Mouse (Mus musculus): Measurements from ENCODE around the gene Morn1.

Gene Morn1

DNA sequence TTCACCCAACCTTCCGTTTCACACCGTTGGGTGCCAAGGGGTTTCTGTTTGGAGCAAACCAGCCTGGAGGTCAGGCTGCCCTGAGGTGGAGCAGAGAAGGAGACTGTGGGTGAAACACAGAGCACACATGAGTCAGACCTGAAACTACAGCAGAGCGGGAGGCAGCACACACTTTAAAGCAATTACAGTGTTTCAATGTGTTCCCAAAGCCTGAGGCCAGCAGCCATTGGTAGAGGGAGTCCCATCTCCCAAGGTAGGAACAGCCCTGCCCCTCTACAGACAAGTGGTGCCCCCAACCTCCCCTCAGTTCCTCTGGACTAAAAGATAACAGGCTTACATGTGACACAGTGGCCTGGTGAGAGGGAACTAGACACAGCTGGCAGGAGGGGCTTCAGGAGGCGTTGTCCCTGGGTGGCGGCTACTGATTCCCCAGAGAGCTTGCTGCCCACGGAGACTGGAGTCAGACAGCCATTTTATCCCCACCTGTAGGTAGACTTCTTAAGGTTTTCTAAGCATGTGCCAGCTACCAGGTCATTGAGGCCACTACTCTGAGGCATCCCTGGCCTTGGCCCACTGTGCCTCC lies 31.1 kb downstream of the Morn1 start:
- DNase-seq (ENCODE audit: extremely low read depth, low read depth) = peak; percentile 81

DNA sequence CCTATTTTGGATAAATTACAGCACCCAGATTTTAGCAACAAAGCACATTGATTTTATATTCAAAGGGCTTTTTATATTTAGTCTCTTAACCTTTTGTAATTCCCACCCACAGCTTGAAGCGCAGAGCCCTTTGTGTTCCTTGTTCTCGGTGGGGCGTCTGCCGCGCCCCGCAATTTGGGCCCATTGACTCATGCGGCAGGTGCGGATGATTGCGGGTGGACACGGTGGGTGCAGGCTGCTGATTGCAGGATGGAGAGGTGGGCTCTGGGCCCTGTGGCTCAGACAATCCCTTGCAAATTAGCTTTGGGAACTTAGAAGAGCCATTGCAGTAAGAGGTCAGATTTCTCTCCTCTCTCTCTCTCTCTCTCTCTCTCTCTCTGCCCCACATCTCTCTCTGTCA lies 31.9 kb downstream of the Morn1 start:
- DNase-seq (ENCODE audit: extremely low read depth, low read depth) = no peak

DNA sequence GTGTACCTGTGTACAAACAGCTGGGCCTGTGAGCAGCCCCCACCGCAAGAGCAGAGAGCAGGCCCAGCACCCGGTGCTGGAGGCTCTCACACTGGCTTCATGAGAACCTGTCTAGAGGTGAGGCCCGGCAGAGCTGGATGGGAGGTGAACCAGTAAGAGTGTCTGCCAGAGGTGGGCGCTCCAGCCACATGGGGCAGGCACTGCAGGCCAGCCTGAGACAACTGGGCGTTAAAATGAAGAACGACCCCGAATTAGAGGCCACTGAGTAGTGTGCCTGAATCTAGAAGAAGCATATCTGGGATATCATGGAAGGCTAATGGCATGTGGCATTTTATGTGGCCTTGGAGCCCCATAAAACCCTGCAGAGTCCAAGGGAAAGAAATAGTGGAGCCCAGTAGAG lies 33.7 kb downstream of the Morn1 start:
- no peak for DNase-seq (ENCODE audit: extremely low read depth, low read depth)

DNA sequence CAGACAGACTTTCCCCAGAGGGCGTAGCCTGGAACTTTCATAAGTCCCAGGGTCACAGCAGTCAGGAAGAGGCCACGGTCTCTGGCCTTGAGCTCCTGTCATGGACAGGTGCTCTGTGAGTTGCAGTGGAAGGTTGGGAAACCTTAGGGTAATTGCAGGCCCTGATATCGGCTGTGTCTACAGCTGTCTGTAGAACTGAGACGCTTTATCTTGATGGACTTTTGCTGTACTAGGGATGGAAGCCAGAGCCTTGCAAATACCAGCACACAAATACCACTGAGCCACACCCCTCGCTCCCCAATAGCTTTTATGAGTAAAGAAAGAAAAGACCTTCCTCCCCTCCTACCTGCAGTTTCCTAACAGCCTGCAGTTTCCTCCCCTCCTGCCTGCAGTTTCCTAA lies 34.2 kb downstream of the Morn1 start:
- DNase-seq (ENCODE audit: extremely low read depth, low read depth) = no peak

DNA sequence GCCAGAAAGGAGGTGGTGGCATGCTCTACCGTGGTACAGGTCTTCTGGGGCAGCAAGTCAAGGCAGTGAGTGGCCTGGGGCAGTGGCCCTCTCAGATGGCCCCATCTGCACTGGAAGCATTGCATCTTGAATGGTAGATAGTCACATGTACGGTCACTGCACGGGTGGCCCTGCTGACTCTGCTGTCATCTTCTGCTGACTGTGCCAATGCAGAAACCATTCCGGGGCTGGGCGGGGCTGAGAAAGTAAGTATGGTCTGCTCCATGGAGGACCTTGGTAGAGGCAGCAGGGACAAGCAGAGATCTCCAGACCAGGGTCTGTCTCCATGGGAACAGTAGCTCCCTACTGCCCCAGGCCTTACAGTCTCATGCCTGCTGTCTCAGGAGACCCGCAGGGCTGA lies 34.8 kb downstream of the Morn1 start:
- DNase-seq (ENCODE audit: extremely low read depth, low read depth) = no peak

DNA sequence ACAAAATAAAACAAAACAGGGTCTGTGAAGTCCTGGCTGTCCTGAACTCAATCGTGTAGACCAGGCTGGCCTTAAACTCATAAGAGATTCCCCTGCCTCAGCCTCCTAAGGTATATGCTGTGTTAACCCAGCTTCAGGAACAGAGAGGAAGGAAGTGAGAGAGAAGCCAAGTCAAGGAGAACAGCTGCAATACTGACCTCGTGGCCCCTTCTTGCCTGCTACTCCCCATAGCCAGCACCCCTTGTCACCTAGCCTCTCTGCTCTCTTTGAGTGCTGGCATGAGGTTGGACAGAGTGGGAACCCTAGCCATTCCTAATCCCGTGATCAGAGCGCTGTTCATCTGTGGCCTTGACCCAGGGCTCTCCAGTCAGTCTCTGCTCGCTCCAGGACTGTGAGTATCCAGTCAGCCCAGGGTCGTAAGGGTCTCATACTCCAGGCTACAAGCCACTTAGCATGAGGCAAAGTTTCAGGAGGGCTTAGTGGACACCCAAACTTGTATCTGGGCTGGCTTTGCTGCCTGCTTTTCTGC lies 35.6 kb downstream of the Morn1 start:
- no peak for DNase-seq (ENCODE audit: extremely low read depth, low read depth)

DNA sequence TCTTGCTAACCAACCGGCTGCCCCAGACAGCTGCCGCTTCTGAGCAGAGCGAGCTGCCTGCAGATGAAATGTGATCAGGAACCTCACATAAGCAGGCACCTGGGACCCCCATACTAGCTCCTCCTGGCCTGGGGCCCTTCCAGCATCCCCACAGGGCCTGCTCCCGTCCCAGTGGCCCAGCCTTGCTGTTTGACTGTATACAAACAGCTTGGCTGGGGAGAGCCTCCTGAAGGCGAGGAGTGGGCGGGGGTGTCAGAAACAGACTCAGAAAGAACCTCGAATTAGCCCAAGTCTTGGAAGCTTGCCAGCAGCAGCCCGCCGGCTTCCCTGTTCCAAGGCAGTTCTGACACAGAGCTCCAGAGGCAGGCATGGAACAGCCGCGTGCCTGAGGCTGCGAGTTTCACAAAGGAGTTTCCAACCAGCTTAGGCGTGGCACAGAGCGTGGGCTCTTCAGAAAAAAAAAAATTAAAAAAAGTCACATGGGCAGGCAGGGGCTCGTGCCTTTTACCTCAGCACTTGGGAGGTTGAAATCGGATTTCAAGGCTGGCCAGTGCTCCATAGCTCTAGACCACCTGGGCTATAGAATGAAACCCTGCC lies 36.2 kb downstream of the Morn1 start:
- DNase-seq (ENCODE audit: extremely low read depth, low read depth) = peak; percentile 7

DNA sequence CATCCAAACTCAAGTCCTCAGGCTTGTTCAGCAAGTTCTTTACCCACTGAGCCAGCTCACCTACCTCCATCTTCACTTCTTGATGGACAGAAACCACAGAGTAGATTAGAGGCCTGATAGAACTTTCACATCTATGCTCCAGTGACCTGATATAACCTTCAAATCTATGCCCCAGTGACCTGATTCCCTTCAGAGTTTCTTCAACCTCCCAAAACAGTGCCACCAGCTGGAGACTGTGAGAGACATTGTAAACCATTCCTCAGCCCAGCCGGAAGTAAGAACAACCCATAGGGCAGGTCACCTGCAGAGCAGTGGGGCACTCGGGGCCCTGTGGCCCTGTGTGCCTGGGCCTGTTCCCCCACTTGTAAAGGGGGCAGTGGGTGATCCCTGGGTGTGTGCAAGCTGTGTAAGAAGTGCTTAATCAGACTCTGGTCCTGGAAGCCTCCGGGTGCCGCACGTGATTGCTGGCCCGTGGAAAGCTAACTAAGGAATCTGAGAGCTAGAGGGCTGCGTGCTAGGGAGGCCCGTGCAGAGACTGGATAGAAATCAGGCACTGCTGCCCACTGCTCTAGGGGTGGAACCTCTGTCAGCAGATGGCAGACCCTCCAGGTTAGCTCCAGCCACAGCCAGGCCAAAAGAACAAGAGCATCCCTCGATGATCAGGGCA lies 37.6 kb downstream of the Morn1 start:
- DNase-seq (ENCODE audit: extremely low read depth, low read depth) = no peak

DNA sequence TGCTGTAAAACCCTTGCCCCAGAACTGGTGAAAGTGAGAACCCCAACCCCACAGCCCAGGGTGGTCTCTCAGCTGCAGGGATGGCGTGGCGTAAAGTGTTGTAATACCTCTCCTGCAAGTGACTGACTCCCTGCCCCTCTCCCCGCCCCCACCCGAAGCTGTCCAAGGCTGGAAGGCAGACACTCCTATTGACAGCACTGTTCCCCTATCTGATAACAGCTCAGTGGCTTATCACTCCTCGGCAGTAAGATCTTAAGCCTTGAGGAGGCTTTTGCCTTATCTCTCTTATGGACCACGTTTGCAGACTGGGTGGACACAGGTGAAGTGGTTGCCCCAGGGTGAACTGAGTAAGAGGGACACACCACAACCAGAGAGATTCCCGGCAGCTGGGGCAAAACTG lies 38.9 kb downstream of the Morn1 start:
- no peak for DNase-seq (ENCODE audit: extremely low read depth, low read depth)

DNA sequence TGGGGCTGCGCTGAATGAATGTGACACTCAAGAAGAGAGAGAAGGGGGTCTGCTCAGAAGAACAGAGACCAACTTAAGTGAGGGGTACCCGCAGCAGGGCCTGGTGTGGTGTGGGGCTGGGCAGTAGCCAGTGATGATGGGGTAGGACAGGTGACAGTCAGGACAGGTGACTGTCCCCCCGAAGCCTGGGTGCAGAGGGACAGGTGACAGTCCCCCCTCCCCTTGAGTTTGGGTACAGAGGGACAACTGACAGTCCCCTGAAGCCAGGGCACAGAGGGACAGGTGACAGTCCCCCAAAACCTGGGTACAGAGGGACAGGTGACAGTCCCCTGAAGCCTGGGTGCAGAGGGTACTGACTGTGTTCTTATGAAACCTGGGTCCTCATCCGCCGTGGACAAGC lies 39.8 kb downstream of the Morn1 start:
- no peak for DNase-seq (ENCODE audit: extremely low read depth, low read depth)

DNA sequence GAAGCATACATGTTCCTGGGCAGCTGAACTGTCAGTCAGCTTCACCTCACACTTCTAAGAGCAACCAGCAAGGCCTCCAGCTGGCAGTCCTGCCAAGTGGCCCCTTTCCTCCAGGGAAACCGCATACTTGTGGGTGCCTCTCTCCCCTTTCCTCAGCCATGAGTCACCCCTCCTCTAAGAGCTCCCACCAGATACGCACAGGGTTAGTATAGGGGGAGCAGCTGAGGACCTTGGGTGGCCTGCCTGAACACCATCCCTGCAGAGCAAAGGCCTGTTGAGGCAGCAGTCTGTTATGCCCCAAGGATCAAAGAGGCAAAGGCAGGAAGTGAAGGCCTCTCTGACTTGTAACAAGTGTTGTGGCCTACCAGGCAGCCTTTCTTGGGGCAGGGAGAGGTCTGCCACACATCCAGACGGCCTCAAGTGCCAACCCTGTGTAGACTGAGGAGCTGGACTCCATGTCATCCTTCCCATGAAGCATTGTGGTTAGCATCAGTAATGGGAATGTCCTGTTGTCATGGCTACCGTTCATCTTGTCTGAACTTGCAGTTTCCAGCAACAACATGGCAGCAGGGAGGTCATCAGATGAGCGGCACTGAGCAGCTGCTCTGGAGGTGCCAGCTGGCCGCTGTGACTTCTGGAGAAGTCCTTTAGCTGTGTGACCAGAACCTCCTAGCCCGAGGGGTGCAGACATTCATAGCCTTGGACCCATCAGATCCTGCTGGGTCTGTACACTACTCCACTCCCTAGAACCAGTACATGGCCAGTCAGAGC lies 40.4 kb downstream of the Morn1 start:
- no peak for DNase-seq (ENCODE audit: extremely low read depth, low read depth)

DNA sequence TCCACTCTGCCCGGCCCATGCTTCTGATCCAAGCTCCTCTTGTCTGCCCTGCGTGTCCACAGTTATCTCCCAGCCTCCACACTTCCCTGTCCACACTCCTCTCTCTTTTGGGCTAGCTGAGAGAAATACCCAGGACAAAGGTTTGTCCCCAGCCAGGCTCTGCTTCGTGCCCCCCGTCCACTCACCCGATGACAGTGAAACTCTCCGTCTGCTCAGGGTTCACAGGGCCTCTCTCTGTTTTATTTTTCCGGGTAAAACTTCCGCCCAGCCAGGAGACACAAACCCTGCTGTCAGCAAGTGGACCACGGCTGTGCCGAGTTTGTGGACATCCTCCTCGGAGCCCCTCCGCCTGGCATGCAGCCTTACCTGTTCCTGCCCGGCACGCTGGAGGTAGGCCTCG lies 42.0 kb downstream of the Morn1 start:
- DNase-seq (ENCODE audit: extremely low read depth, low read depth) = no peak

DNA sequence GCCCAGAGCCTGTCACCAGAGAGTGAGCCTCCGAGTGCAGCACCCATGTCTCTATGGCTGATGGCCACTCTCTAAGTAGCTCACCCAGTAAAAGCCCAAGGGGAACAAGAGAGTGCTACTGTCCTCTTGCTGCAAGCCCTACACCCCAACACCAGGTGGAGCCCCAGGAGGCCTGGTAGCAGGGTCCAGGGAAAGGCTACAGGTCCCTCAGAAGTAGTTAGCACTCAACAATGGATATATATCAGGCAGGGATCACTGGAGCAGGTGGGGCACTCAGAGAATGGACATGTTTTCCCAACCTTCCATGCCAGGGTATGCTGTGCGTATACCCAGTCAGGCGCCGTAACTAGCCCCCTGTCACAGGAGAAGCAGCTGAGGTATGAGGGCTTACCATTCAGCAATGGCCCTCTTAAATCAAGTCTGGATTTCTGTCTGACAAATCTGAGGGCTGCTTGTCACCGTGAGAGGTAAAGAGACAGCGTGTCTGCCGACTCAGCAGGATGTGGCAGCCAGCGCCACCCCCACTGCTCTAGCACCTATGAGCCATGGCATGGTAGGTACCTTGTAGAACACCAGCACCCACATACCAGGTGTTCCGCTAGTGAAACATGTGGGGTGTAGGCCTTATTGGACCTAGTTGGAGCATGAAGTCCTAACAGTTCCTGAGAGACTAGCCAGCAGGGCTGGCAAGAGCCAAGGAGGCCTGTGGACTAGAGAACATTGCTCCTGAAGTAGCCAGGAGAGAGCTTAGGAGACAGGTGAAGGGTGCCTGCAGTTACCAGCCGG lies 42.9 kb downstream of the Morn1 start:
- DNase-seq (ENCODE audit: extremely low read depth, low read depth) = no peak

DNA sequence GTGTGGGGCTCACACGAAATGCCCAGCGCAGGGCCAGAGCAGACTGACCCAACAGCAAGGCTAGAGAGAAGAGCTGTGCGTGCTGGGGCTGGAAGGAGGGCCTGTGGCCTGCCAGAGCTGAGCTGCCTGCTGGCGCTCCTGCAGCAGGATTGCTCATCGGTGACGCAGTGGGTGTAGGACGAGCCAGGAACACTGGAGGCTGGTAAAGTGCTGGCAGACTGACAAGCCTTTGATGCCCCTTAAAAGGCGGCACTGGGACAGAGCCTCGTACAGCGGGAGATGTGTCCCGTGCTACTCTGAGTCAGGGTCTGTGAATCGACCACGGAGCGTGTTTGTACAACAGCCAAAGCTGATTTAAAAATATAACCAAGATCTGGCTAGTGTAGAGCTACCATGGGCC lies 43.6 kb downstream of the Morn1 start:
- DNase-seq (ENCODE audit: extremely low read depth, low read depth) = no peak

DNA sequence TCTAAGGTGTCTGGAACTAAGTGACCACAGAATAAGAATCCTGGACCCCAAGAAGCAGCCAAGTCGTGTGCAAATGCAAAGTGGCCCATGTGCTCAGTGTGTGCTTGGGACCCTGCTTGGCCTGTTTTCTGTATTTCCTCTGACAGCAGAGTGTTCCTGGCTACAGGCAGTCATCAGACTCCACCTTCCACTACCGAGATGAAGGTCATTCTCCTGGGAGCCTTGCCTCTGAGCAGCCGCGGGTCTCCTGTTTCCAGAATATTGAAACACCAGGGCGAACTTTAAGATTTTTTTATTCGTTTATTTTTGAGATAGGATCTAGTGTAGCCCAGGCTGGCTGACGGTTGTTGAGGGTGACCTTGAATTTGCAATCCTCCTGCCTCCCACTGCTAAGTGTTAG lies 44.2 kb downstream of the Morn1 start:
- DNase-seq (ENCODE audit: extremely low read depth, low read depth) = no peak

DNA sequence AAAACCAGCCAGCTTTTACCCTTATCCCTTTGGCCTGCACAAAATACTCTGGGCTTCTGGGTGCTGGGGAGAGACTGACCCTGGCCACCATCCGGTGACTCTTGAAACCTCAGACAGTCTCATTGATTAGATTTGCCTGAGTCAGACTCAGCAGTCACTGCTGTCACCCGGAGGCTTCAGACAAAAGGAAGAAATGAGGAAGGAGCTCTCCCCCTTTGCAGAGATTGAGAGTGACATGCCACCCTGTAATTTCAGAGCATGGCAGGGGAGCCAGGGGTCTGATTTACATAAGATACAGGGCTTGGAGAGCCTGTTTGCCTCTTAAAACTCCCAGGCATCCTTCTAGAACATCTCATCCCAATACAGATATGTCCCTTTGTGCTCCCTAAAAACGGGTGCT lies 46.8 kb downstream of the Morn1 start:
- no peak for DNase-seq (ENCODE audit: extremely low read depth, low read depth)

DNA sequence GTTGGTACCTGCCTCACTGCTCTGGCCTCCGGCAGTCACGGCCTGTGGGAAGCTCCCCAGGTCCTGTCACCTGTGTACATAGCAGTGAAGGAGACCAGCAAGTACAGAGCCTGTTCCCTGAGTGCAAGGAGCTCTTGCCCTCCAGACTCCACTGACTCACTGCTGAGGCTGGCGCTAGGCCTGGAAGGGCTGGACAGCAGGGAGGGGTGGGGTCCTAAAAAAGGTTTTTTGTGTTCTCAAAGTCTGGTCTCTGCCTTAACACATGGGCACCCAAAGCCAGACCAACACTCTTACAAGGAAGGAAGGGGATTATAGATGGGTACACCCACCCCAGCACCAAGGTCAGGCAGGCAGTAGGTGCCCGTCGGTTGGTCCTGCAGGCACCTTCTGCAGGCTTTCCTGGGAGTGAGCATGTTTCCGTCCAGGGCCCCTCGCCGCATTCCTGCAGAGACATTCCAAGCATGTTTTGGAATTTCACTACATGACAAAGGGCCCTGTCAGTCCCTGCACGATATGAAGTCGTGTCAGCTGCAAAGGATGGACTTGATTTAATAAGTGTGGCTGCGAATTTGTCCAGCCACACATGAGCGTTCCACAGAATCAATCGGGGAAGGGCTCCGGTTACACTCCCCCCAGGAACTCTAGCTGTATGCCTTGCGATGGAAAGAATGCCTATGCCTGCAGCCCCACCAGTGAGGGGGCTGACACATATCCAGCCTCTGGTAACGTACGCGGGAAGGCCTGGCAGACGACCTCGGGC lies 47.5 kb downstream of the Morn1 start:
- DNase-seq (ENCODE audit: extremely low read depth, low read depth) = no peak

DNA sequence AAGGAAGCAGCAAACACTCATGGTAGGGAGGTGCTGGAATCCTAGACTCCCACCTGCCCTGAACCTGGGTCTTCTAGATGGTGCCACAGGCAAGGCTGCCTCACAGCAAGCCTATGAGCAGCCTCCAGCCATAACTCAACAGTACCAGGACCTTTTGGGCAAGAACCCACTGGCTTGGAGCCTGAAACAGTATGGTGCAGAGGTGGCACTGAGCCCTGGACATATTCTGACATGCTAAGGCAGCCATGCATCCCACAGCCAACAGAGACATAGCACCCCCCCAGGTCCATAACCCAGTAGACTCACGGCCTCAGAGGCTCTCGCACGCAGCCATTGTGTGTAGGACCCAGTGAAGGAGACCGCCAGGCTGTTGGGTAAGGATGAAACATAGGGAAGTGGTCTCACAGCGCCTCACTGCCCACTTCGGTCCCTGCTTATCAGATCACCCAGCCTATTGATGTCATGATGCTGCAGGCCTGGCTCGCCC lies 48.4 kb downstream of the Morn1 start:
- no peak for DNase-seq (ENCODE audit: extremely low read depth, low read depth)

DNA sequence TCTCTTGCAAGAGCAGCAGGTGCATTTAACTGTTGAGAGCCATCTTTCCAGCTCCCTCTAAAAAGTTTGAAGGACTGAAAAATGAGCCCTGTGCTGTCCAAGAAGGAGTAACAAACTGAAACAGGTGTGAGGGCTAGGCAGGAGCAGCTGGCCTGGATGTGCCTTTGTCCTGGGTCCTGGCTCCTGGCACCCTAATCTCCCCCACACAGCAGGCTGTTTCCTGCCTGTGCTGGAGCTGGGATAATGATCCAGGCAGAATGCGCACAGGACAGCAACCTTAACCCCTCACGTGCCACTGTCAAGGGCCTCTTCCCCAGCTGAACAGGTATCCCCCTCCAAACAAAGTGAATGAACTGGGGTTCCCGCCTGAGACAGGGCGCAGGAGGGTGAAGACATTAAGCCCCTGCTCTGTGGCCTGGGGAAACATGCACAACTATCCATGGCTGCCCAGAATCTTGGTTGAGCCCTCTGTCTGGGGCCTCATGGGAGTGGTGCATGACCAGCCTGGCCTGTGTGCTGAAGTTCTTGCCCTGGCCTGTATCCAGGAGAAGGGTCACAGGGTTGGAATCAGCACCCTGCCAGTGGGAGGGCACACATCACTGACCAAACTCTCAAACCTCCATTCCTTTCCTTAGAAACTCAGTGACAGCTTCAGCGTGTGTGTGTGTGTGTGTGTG lies 49.7 kb downstream of the Morn1 start:
- no peak for DNase-seq (ENCODE audit: extremely low read depth, low read depth)

DNA sequence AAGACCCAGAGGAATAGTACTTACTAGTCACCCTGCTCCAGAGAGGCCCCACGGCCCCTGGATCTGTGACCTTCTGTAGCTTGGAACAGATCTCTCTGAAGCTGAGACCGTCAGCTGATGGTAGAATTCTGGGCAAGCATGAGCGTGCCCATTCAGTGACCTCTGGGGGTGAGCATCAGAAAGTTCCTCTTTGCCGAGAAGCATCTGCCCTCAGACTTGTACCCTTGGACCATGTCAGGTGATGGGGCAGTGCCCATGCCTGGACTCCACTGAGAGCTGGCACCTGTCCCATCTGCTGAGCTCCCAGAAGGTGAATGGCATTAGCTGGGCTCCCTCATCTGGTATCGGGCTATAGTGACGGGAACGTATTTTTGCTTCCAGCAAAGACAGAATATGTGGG lies 51.5 kb downstream of the Morn1 start:
- DNase-seq (ENCODE audit: extremely low read depth, low read depth) = no peak
